Mouse (Mus musculus): ENCODE measurements at regions not wholly inside any gene's neighbourhood (a gene's known extent, or its start where the extent isn't known, plus 50 kb on each side); places are given as distances from the start of the nearest gene placed in this dataset.

DNA sequence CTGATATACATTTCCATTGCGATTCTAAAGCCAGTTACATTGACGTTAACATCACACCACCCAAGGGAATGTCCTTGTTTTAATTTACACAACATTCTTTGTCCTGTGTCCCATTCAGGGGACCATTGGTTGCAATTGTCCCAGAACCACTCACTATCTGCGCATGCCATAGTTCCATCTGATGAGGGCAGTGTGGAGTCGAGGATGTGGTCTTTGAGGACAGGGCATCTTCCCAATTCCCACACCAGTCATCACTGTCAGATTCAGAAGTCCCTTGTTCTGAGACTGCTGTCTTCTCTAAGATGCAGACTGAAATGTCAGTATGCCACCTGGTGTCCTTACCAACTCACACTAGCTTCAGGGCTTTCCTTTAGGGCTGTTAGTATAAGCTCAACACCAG is 489.6 kb downstream of the Fam19a5 start:
- no peak for DNase-seq (ENCODE audit: low read depth, low spot score)

DNA sequence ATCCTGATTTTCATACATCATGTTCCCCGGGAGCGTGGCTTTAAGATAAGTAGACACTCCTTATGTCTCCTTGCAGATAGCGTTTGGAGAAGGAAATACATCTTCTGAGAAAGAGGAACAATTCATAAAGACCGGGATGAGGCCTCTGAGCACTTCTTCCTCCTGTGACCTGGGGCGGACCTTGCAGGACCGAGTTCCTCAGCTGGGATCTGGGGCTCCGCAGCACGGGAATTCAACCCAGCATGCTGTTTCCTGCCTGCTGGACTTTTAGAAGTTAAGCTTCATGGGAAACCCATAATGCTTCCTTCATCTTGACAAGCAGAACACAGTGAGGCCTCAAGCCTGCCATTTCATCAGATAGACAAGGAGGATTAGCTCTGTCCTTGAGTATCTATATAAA is 491.4 kb downstream of the Fam19a5 start:
- no peak for DNase-seq (ENCODE audit: low read depth, low spot score)

DNA sequence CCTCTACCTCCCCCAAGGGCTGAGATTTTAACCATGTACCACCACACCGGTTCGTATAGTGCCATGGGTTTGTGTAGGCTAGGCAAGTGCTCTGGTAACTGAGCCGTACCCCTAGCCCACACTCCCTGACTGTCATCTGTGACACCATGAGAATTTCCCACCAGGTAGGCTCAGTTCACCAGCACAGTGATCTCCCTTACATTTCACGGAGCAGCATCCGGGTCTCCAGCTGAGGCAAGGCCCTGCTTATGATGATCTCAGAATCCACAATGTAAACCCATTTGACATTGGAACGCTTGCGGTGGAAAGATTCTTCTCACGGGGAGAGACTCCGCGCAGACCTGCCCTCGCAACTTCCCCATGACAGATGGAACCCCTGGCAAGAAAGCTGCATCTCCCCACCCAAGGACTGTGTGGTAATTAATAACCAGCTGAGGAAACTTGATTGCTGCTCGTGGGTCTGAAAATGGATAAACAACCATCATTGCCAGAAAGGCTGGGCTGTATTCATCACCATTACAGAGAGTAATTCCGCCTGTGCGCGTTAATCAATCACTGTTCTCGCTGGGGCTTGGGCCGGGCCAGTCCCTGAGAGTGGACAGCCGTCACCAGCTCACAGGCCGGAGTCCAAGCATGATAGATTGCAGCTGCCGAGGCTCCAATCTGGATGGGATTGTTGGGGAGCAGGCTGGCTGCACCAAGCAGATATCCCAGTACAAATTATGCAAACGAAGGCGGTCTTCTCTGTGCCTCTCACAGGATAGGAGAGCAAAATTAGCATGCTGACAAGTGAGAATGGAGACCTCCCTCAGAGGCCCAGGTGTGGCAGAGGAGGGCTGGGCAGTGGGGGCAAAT is 492.3 kb downstream of the Fam19a5 start:
- DNase-seq (ENCODE audit: low read depth, low spot score) = no peak

- no peak for DNase-seq (ENCODE audit: low read depth, low spot score)
Measured at GRCm38 (mm10) chr15:88037606-88038005, 493.5 kb downstream of the Fam19a5 start.

DNA sequence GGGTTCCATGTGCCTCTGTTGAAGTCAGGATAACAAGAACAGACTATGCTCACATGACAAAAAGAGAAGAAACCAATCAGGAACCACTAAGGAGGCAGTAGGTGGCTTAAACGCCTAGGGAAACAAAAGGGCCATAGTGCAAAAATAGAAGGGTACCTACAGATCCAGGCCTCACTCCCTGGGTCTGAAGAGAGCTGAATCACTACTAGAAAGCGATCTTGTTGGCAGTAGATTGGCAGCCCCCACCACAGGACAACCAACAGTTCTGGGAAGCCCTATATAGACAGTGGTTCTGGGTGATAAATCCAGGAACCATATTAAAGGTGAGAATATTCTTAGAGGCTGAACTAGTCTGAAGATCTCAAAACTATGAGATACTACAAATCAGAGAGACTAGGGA is 498.7 kb downstream of the Fam19a5 start:
- DNase-seq (ENCODE audit: low read depth, low spot score) = no peak

- DNase-seq (ENCODE audit: low read depth, low spot score) = no peak
Measured at GRCm38 (mm10) chr15:88058071-88058470, 514.0 kb downstream of the Fam19a5 start.

GRCm38 (mm10) chr15:88060935-88061334 is 516.8 kb downstream of the Fam19a5 start:
- DNase-seq (ENCODE audit: low read depth, low spot score) = no peak

- DNase-seq (ENCODE audit: low read depth, low spot score) = no peak
Measured at GRCm38 (mm10) chr15:88063041-88063440, 518.9 kb downstream of the Fam19a5 start.

DNA sequence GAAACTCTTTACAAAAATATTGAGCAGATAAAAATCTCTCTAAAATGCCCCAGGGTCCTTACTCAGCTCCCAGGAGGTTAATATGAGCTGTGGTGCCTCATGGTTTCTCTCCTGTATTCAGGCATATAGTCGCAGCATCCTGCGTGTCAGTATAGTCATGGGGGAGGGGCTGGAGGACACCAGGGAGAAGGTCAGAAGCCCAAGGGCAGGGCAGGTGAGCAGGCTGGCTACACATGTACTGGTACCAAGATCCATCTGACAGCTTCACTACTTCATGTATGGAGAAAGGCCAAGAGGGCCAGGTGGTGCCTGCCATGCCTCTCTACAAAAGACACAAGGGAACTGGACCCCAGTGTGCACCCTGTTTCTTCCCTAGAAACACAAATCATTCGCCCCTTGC is 524.4 kb downstream of the Fam19a5 start:
- DNase-seq (ENCODE audit: low read depth, low spot score) = no peak

DNA sequence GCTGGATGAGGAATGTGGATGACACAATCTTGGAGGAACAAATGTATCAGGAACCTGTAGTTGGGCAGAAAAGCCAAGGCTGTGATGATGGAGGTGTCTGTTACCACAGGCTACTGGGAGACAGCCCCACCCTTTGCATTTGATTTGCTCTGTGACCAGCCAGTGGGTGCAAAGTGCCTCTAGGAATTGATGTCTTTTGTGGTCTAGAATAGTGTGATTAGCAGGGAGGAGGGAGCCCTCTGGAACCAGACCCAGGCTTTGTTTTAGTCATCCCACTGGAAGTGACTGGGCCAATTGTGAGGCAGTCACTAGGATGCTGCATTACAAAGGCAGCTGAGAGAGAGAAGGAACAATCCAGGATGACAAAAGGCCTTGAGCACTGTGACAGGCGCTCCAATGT is 527.4 kb upstream of the Zdhhc25 start:
- DNase-seq (ENCODE audit: low read depth, low spot score) = no peak

GRCm38 (mm10) chr15:88083911-88084310 is 516.2 kb upstream of the Zdhhc25 start:
- DNase-seq (ENCODE audit: low read depth, low spot score) = no peak

- no peak for DNase-seq (ENCODE audit: low read depth, low spot score)
Measured at GRCm38 (mm10) chr15:88085631-88086030, 514.5 kb upstream of the Zdhhc25 start.

DNA sequence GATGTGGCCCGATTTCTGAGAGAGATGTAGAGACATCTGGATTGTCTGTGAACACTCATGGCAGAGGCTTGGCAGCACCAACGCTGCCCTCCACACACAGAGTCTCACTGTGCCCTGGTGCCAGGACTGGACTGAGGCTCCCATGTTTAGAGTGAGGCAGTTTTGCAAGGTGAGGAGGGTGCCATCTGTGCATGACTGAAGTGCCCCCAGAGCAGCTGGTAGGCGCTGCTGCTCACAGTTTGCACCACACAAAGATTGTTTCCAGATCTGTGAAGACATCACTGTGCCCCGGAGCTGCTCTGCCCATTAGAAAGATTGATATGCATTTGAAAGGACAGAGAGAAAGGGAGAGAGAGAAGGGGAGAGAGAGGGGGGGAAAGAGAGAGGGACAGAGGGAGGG is 510.6 kb upstream of the Zdhhc25 start:
- DNase-seq (ENCODE audit: low read depth, low spot score) = no peak

GRCm38 (mm10) chr15:88091390-88091789 is 508.7 kb upstream of the Zdhhc25 start:
- DNase-seq (ENCODE audit: low read depth, low spot score) = peak; percentile 1

DNA sequence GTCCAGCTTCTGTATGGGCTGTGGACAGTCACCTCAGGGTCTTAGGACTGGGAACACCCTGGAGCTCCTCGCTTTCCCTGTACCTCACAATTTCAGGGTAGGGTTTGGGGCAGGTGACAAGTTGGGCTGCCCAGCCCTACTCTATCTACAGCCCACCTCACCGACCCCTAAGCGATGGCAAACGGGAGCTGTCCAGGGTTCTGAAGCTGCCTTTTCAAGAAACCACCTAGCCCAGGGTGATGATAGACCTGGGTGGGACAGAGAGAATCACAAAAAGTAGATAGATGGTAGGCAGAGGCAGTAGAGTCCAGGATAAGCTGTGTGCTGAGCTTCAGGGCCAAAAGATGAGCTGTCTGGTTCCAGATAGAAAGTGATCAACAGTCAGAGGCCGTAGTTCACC is 479.7 kb upstream of the Zdhhc25 start:
- DNase-seq (ENCODE audit: low read depth, low spot score) = no peak

DNA sequence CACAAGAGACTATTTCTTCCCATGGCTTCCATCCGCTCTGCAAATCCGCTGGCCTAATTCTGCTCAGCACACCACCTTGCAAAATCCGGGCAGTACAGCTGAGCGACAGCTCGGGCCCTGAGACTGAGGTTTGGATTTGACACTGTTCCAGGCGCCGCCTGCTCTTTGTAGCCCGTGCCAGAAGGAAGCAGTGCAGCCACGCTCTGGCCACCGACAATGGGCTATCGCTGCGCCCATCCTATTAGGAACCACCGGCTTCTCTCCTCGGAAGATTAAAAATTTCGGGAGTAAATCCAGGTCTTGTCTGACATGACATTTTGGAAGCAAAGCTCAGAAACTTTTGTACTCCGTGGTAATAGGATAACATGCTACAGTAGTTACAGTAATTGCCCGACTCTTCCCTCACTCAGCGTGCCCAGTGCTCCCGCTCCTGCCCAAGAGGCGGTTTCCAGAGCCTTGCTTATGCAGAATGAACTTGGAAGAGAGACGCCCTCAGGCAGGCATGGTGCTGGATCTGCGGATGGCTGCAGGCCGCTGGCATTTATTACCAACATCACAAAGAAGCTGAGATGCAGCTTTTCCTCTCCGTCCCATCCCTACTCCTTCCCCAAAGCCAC is 476.1 kb upstream of the Zdhhc25 start:
- no peak for DNase-seq (ENCODE audit: low read depth, low spot score)

GRCm38 (mm10) chr15:88146118-88146517 is 454.0 kb upstream of the Zdhhc25 start:
- DNase-seq (ENCODE audit: low read depth, low spot score) = no peak

DNA sequence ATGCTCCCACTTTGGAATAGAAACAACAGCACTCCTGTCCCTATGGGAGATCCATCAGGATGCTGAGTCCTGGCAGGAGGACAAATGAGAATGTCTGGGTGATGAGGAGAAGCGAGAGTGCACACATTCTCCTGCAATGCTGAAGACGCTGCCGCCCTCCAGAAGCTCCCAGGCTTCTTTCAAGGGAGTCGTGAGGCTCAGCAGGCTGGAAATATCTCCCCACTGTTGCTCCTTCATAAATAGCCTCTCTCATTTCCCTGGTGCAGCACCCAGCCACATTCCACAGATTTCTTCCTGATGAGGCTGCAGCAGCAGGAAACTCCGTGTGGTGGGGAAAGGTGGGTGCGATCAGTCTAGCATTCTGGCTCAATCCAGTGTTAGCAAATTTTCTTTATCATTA is 448.9 kb upstream of the Zdhhc25 start:
- DNase-seq (ENCODE audit: low read depth, low spot score) = no peak

DNA sequence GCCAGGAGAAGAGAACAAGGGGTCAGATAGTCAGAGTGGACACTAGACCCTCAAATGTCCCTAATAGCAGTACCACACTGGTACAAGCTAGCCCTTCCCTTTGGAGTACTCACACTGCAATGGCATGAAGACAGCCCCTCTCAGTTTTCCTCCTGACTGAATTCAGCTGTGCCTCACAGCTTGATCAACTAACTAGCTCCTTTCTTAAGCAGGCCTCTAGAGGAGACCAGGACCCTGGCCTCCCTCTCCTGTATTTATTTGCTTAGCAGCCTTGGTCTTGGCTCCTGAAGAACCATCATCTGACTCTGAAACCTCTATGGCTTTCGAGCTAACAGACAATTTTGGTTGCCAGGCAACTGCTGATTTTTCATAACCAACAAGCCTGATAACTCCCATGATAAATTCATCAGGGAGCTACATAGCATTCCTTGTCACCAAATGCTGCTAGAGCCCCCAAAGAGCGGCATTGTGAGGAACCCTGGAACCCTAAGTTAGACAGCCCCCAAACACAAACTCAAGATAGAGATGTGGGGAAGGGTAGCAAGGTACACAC is 440.4 kb upstream of the Zdhhc25 start:
- no peak for DNase-seq (ENCODE audit: low read depth, low spot score)

GRCm38 (mm10) chr15:88160291-88160690 is 439.8 kb upstream of the Zdhhc25 start:
- no peak for DNase-seq (ENCODE audit: low read depth, low spot score)

DNA sequence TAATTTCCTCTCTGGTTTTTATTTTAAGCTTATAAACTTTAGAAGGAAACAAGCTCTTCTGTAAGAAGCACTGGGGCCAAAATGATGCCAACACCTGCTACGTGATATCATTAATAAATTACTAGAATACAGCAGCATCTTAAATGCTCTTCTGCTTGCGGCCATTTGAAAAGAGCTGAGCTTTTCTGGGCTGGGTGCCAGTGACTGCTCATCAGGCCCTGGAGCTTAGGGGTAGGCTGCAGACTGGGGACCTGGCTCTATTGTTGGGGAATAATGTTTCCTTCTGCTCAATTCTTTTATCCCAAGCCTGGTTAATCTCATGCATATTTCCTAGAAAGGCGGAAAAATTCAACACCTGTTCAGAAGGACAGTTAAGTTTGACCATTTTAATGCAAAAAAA is 436.7 kb upstream of the Zdhhc25 start:
- DNase-seq (ENCODE audit: low read depth, low spot score) = no peak

GRCm38 (mm10) chr15:88174326-88174725 is 425.8 kb upstream of the Zdhhc25 start:
- no peak for DNase-seq (ENCODE audit: low read depth, low spot score)

DNA sequence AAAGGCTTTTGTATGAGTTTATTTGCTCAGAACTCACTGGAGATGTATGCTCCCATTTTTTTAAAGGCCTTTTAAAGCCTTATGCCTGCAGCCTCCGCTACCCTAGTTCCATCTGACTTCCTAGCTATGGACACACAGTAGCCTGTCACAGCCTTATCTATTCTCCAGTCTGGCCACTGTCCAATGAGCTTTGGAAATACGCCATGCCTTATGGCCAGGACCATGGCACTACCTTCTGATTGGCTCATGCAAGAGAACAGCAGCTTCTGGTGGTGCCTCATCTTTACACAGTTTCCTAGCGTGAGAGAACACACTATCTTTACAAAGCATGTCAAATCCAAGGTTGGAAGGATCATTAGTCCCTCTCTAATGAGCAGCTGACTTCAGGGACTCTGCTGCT is 424.1 kb upstream of the Zdhhc25 start:
- no peak for DNase-seq (ENCODE audit: low read depth, low spot score)
